Mouse (Mus musculus) limb, embryonic 11.5 days (tissue): Measurements from ENCODE around the gene Abcd3. TPM values are rescaled to one million over a fixed set of nuclear protein-coding genes. Genes with fewer than 3 reads are reported as not detected.
A peak's percentile ranks its signal among the peaks of the same experiment; 100 is the strongest.

Experiments used
- ATAC-seq: fragments of 200-750 bp; cut with Nextera tagmentation; 2 replicates; pipeline ENCODE4 v1.8.0; 2017; ENCODE audit warnings: low read depth; ENCODE audit not compliant: insufficient number of reproducible peaks, low FRiP score, low TSS enrichment
- DNase-seq: peaks from one replicate; pipeline ENCODE4 v3.0.0-alpha.2; 2015; ENCODE audit warnings: low spot score
- H3K27ac ChIP-seq: fragments of 300-500 bp; sonication (generic); replicated peaks from 2 replicates; pipeline ENCODE4 v1.5.1; 2014; ENCODE audit warnings: low read depth, mild to moderate bottlenecking, low read length
- H3K27me3 ChIP-seq: fragments of 300-500 bp; sonication (generic); 2 replicates; pipeline ENCODE4 v1.6.1; 2014; ENCODE audit warnings: mild to moderate bottlenecking, low read length, mixed read lengths; ENCODE audit not compliant: control insufficient read depth, insufficient read depth
- H3K36me3 ChIP-seq: fragments of 300-500 bp; sonication (generic); 2 replicates; pipeline ENCODE4 v1.6.1; 2014; ENCODE audit warnings: mild to moderate bottlenecking, low read length, moderate library complexity, mixed read lengths; ENCODE audit not compliant: control insufficient read depth, insufficient read depth
- H3K4me1 ChIP-seq: fragments of 300-500 bp; sonication (generic); 2 replicates; pipeline ENCODE4 v1.6.1; 2014; ENCODE audit warnings: low read length, mixed read lengths; ENCODE audit not compliant: control insufficient read depth, insufficient read depth
- H3K4me2 ChIP-seq: fragments of 300-500 bp; sonication (generic); 2 replicates; pipeline ENCODE4 v1.6.1; 2014; ENCODE audit warnings: low read depth, mild to moderate bottlenecking, moderate library complexity; ENCODE audit not compliant: severe bottlenecking
- H3K4me3 ChIP-seq: fragments of 300-500 bp; sonication (generic); 2 replicates; pipeline ENCODE4 v1.5.1; 2014; ENCODE audit warnings: low read depth, low read length
- H3K9ac ChIP-seq: fragments of 300-500 bp; sonication (generic); 2 replicates; pipeline ENCODE4 v1.6.1; 2014; ENCODE audit warnings: mild to moderate bottlenecking, low read length
- H3K9me3 ChIP-seq: fragments of 300-500 bp; sonication (generic); 2 replicates; pipeline ENCODE4 v1.6.1; 2016; ENCODE audit warnings: low read length; ENCODE audit not compliant: control insufficient read depth
- WGBS: fragments of 180-500 bp; shearing (Covaris S2); extraction: QIAGEN DNeasy Blood & Tissue Kit; methylation state at CpG from one replicate; pipeline ENCODE4 v1.1.7; 2014; 5-methylcytosine and 5-hydroxymethylcytosine counted together
- polyA plus RNA-seq: library from polyadenylated mRNA; unstranded; fragments of >200 nt; fragmentation: Nextera tagmentation; extraction: Ambion mirVana; gene quantifications from 2 replicates; pipeline ENCODE4 v1.2.1, GENCODE M21; 2014

Gene Abcd3
- polyA plus RNA-seq, 1 experiment from 2014 or later = 48.0 TPM

- Histone ChIP-seq H3K4me3 (no peak overlapping the region), H3K9me3 (no peaks in the 10 kb centered on the region), H3K9ac (no peak overlapping the region), H3K36me3 (no peaks in the 10 kb centered on the region), H3K4me1 (peaks cover 5% of the 10 kb centered on the region; the same call in 1 of the 2 replicates), H3K27me3 (no peaks in the 10 kb centered on the region), H3K4me2 (no peak overlapping the region), H3K27ac (no peak overlapping the region)
- WGBS = 66% methylated on average over 9 of the region's 9 CpGs
- ATAC-seq (no peak), DNase-seq (no peak)
These were observed 76.3 kb downstream of the Abcd3 start for GRCm38 (mm10) chr3:121738742-121739342.

DNA sequence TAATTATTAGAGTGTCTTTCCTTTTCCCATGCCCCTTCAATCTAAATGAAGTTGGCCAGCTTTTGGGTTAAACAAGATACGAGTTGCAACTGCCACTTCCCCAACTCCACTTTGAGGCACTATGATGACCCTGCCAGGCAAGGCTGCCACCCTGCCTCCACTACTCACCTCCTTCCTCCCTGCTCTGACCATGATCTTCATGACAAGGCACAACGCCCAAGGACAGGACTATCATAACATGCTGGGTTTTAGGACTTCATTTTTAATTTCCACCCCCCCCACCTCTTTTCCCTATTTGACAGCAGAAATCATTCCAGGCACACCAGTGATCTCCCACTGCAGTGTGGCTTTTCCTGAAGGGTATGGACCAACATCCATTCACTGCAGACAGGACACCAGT lies 77.2 kb downstream of the Abcd3 start:
- no peak overlapping the region for H3K27ac ChIP-seq
- peaks cover 5% of the 10 kb centered on the region; the same call in 1 of the 2 replicates for H3K4me1 ChIP-seq
- H3K36me3 ChIP-seq = no peaks in the 10 kb centered on the region
- no peak overlapping the region for H3K4me2 ChIP-seq
- H3K27me3 ChIP-seq = no peaks in the 10 kb centered on the region
- DNase-seq (no peak), ATAC-seq (no peak)
- H3K4me3 ChIP-seq = no peak overlapping the region
- H3K9ac ChIP-seq = no peak overlapping the region
- WGBS = 71% methylated on average over 2 of the region's 2 CpGs
- H3K9me3 ChIP-seq = no peaks in the 10 kb centered on the region

GRCm38 (mm10) chr3:121737453-121737852 lies 77.6 kb downstream of the Abcd3 start:
- H3K4me3 ChIP-seq = no peak overlapping the region
- no peak for ATAC-seq
- no peak overlapping the region for H3K4me2 ChIP-seq
- H3K9me3 ChIP-seq = no peaks in the 10 kb centered on the region
- no peaks in the 10 kb centered on the region for H3K36me3 ChIP-seq
- WGBS = 50% methylated on average over 1 of the region's 1 CpGs
- no peak overlapping the region for H3K27ac ChIP-seq
- no peaks in the 10 kb centered on the region for H3K27me3 ChIP-seq
- no peak overlapping the region for H3K9ac ChIP-seq
- DNase-seq = no peak
- peaks cover 5% of the 10 kb centered on the region; the same call in 1 of the 2 replicates for H3K4me1 ChIP-seq

- ATAC-seq (peak; percentile 75; the same call in 1 of the 2 replicates), DNase-seq (peak; percentile 82)
- Histone ChIP-seq H3K4me2 (no peak overlapping the region), H3K27ac (no peak overlapping the region), H3K9ac (no peak overlapping the region), H3K4me1 (peaks cover 5% of the 10 kb centered on the region; the same call in 1 of the 2 replicates), H3K4me3 (no peak overlapping the region), H3K27me3 (no peaks in the 10 kb centered on the region), H3K36me3 (no peaks in the 10 kb centered on the region), H3K9me3 (no peaks in the 10 kb centered on the region)
- whole genome bisulfite sequencing = 39% methylated on average over 18 of the region's 18 CpGs
These were observed 78.9 kb downstream of the Abcd3 start for GRCm38 (mm10) chr3:121736025-121736744.

DNA sequence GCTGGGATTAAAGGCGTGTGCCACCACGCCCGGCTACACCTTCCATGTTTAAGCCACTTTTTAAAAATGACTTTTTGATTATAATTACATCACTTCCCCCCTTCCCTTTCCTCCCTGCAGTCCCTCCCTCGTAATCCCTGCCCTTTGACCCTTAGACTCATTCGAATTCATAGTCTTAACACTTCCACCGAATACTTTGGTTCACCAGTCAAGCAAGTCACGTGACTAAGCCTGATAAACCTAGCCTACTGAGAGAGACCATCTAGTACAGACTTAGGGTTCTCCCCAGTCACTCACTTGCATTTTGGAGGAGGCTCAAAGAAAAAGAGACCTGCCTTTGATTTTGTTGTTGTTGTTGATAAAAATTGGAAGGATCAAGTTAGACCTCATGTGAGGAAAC lies 79.6 kb downstream of the Abcd3 start:
- WGBS = 82% methylated on average over 7 of the region's 7 CpGs
- no peaks in the 10 kb centered on the region for H3K27me3 ChIP-seq
- H3K4me1 ChIP-seq = peaks cover 5% of the 10 kb centered on the region; the same call in 1 of the 2 replicates
- no peaks in the 10 kb centered on the region for H3K9me3 ChIP-seq
- no peak overlapping the region for H3K4me2 ChIP-seq
- H3K36me3 ChIP-seq = no peaks in the 10 kb centered on the region
- no peak overlapping the region for H3K4me3 ChIP-seq
- no peak for ATAC-seq
- DNase-seq = no peak
- H3K9ac ChIP-seq = no peak overlapping the region
- no peak overlapping the region for H3K27ac ChIP-seq

DNA sequence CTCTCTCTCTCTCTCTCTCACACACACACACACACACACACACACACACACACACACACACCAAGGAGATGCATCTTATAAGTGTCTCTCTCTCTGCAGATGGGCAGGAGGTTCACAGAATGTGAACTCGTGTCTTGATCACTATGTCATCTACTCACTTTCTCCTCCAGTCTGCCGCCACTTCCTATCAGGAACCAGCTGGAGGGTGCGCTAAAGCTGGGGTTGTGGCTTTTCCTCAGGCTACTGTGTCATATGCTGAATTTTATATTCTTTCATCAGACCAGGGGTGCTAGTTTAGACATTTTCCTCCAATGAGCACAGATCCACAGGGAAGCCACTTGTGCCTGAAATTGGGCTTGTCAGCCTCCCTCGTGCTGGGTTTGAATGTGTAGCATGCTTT lies 85.4 kb downstream of the Abcd3 start:
- Histone ChIP-seq H3K9me3 (no peaks in the 10 kb centered on the region), H3K9ac (no peak overlapping the region), H3K27ac (no peak overlapping the region), H3K4me2 (no peak overlapping the region), H3K4me1 (no peaks in the 10 kb centered on the region), H3K36me3 (no peaks in the 10 kb centered on the region), H3K27me3 (no peaks in the 10 kb centered on the region; the same call in 1 of the 2 replicates), H3K4me3 (no peak overlapping the region)
- no peak for DNase-seq
- 82% methylated on average over 4 of the region's 4 CpGs for whole genome bisulfite sequencing
- no peak for ATAC-seq

- no peak overlapping the region for H3K4me3 ChIP-seq
- WGBS = 91% methylated on average over 10 of the region's 10 CpGs
- no peak overlapping the region for H3K4me2 ChIP-seq
- H3K27ac ChIP-seq = no peak overlapping the region
- H3K4me1 ChIP-seq = peaks cover 9% of the 10 kb centered on the region; the same call in 1 of the 2 replicates
- H3K27me3 ChIP-seq = peaks cover 11% of the 10 kb centered on the region
- DNase-seq (no peak), ATAC-seq (no peak)
- H3K36me3 ChIP-seq = no peaks in the 10 kb centered on the region
- no peak overlapping the region for H3K9ac ChIP-seq
- no peaks in the 10 kb centered on the region for H3K9me3 ChIP-seq
These were observed 89.5 kb downstream of the Abcd3 start for GRCm38 (mm10) chr3:121725651-121726050.

- no peaks in the 10 kb centered on the region for H3K36me3 ChIP-seq
- H3K27ac ChIP-seq = no peak overlapping the region
- WGBS = 28% methylated on average over 12 of the region's 12 CpGs
- H3K27me3 ChIP-seq = peaks cover 11% of the 10 kb centered on the region
- no peaks in the 10 kb centered on the region for H3K9me3 ChIP-seq
- ATAC-seq (no peak), DNase-seq (no peak)
- no peak overlapping the region for H3K9ac ChIP-seq
- H3K4me1 ChIP-seq = peaks cover 9% of the 10 kb centered on the region; the same call in 1 of the 2 replicates
- H3K4me2 ChIP-seq = peak overlapping the region; percentile 57; the same call in 1 of the 2 replicates
- H3K4me3 ChIP-seq = no peak overlapping the region
These were observed 90.5 kb downstream of the Abcd3 start for GRCm38 (mm10) chr3:121724553-121724952.
